9 mouse cellular contexts compared by ENCODE assay signal in the genomic region with DNA sequence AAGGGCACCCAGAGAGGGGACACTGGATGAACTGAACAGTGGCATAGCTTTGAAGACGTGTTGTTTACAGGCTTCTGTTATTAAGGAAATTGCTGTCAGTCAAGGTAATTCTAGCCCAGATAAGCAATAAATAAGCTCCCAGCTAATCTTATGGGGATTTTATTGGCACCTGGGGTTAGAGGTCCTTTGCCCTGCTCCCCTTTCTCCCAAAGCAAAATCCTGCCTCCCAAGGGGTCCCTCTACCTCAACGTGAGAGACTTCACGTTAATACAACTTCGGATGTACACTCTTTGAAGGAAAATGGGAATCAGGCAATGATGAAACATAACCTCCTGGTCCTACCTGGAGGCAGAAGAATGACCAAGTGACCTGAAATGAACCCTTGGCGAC. TPM values are rescaled to one million over a fixed set of nuclear protein-coding genes. Genes with fewer than 3 reads are reported as not detected.
DNase-seq lines count a peak whose midpoint lies in the region; ATAC-seq and TF ChIP-seq lines count a peak whose summit lies in the region.
"Had no signal": no experiment of that assay in that cellular context is flagged by ENCODE, and none has a peak within 500 bp of the region (broad histone marks: within the 10 kb centered on the region; RNA-seq: fewer than 3 reads in every experiment).

No protein-coding gene starts in this region.

- no peak for TF ChIP-seq POLR2A in bone marrow, adult 2 months (IDR thresholded peaks at IDR 0.05; ENCODE audit: borderline replicate concordance, control insufficient read depth, low read depth, low read length)

- no peak for TF ChIP-seq CTCF in bone marrow, adult 2 months (IDR thresholded peaks at IDR 0.05; ENCODE audit: control insufficient read depth, insufficient read depth, low read length)

- no peaks in the 10 kb centered on the region for H3K36me3 ChIP-seq in heart, embryonic 15.5 days
- no peaks in the 10 kb centered on the region for H3K36me3 ChIP-seq in hindbrain, embryonic 12.5 days
- no peaks in the 10 kb centered on the region for H3K36me3 ChIP-seq in midbrain, embryonic 13.5 days

- peak overlapping the region; percentile 72 for H3K9ac ChIP-seq in heart, embryonic 15.5 days
- no peak overlapping the region for H3K9ac ChIP-seq in hindbrain, embryonic 12.5 days
- H3K9ac ChIP-seq in midbrain, embryonic 13.5 days (replicated peaks) = peak overlapping the region; percentile 56; the same call in 1 of the 2 replicates

- H3K4me1 ChIP-seq in heart, embryonic 15.5 days (replicated peaks) = peaks cover 46% of the 10 kb centered on the region
- H3K4me1 ChIP-seq in bone marrow, adult 2 months (ENCODE audit: control insufficient read depth, insufficient read depth, low read length) = peaks cover 2% of the 10 kb centered on the region; the same call in 1 of the 2 replicates
- H3K4me1 ChIP-seq in hindbrain, embryonic 12.5 days = peaks cover 27% of the 10 kb centered on the region
- peaks cover 30% of the 10 kb centered on the region for H3K4me1 ChIP-seq in midbrain, embryonic 13.5 days (replicated peaks)

- H3K9me3 ChIP-seq in heart, embryonic 15.5 days (replicated peaks) = no peaks in the 10 kb centered on the region
- no peaks in the 10 kb centered on the region for H3K9me3 ChIP-seq in hindbrain, embryonic 12.5 days (replicated peaks)
- no peaks in the 10 kb centered on the region for H3K9me3 ChIP-seq in midbrain, embryonic 13.5 days

- H3K4me2 ChIP-seq in heart, embryonic 15.5 days = peak overlapping the region; percentile 98
- H3K4me2 ChIP-seq in hindbrain, embryonic 12.5 days (replicated peaks) = peak overlapping the region; percentile 81
- H3K4me2 ChIP-seq in midbrain, embryonic 13.5 days (replicated peaks) = peak overlapping the region; percentile 86

- ATAC-seq in heart, embryonic 15.5 days (replicated peaks; ENCODE audit: insufficient number of reproducible peaks, insufficient read depth, low FRiP score, low read depth) = no peak
- no peak for ATAC-seq in hindbrain, embryonic 12.5 days (ENCODE audit: low FRiP score)
- no peak for ATAC-seq in midbrain, embryonic 13.5 days

- WGBS in heart, embryonic 15.5 days = 24% methylated on average over 5 of the region's 5 CpGs
- 16% methylated on average over 5 of the region's 5 CpGs for WGBS in bone marrow, adult 2 months
- 14% methylated on average over 5 of the region's 5 CpGs for WGBS in hindbrain, embryonic 12.5 days
- 9% methylated on average over 5 of the region's 5 CpGs for WGBS in midbrain, embryonic 13.5 days

- peak overlapping the region; percentile 68 for H3K4me3 ChIP-seq in heart, embryonic 15.5 days
- H3K4me3 ChIP-seq in bone marrow, adult 2 months (replicated peaks; ENCODE audit: control insufficient read depth, low read depth, low read length) = peak overlapping the region; percentile 78
- H3K4me3 ChIP-seq in hindbrain, embryonic 12.5 days = peak overlapping the region; percentile 46
- peak overlapping the region; percentile 51 for H3K4me3 ChIP-seq in midbrain, embryonic 13.5 days (replicated peaks)

- DNase-seq in heart, adult 9 months (ENCODE audit: low spot score in 2 of 2) = no peak
- DNase-seq in right cerebral cortex, postnatal 4 days = no peak
- DNase-seq in spleen, postnatal 14 days (ENCODE audit: low spot score in 2 of 2) = no peak
- no peak for DNase-seq in embryo, embryonic 10 days (ENCODE audit: low spot score)

- no peaks in the 10 kb centered on the region for H3K27me3 ChIP-seq in heart, embryonic 15.5 days
- peaks cover 36% of the 10 kb centered on the region for H3K27me3 ChIP-seq in hindbrain, embryonic 12.5 days
- H3K27me3 ChIP-seq in midbrain, embryonic 13.5 days = peaks cover 44% of the 10 kb centered on the region
- H3K27me3 ChIP-seq: Patski had no signal

- peak overlapping the region; percentile 76 for H3K27ac ChIP-seq in heart, embryonic 15.5 days
- peak overlapping the region; percentile 79 for H3K27ac ChIP-seq in bone marrow, adult 2 months (ENCODE audit: control insufficient read depth, insufficient read depth, low read depth, low read length, poor library complexity)
- no peak overlapping the region for H3K27ac ChIP-seq in hindbrain, embryonic 12.5 days
- no peak overlapping the region for H3K27ac ChIP-seq in midbrain, embryonic 13.5 days

RNA-seq across cellular contexts. Expression of a gene that starts 0.9 kb away (rescaled TPM):
- polyA plus RNA-seq in heart, embryonic 15.5 days (2015; fragmentation: Nextera tagmentation; extraction: Ambion mirVana) = 36.3 and 46.4 TPM in 2 replicates
- polyA plus RNA-seq in bone marrow, adult 2 months (2011; ENCODE audit: insufficient read depth, insufficient read length, low replicate concordance, missing spikeins) = 24.5 and 58.7 TPM in 2 replicates
- polyA plus RNA-seq in hindbrain, embryonic 12.5 days (2016; fragmentation: Nextera tagmentation; extraction: Ambion mirVana) = 26.6 and 31.8 TPM in 2 replicates
- 21.3 and 23.9 TPM in 2 replicates for polyA plus RNA-seq in midbrain, embryonic 13.5 days (2015; fragmentation: Nextera tagmentation; extraction: Ambion mirVana)

Comparison
In these comparisons a context has a peak if more than half of its experiments do, and no peak if none do; other contexts are left out.
1. H3K27ac ChIP-seq: peak in heart, embryonic 15.5 days (single experiment) and bone marrow, adult 2 months (single experiment); none in hindbrain, embryonic 12.5 days (single experiment) and midbrain, embryonic 13.5 days (single experiment).
2. Peak in every context shown above with its lines, with median percentiles within 50 percentile points of each other: H3K4me2 ChIP-seq and H3K4me3 ChIP-seq.